ENCODE assay signal across 17 mouse cellular contexts in genomic region chr11:58247294-58247693, GRCm38 (mm10). TPM values are rescaled to one million over a fixed set of nuclear protein-coding genes. Genes with fewer than 3 reads are reported as not detected.
DNase-seq lines count a peak whose midpoint lies in the region; ATAC-seq and TF ChIP-seq lines count a peak whose summit lies in the region.
"Had no signal": no experiment of that assay in that cellular context is flagged by ENCODE, and none has a peak within 500 bp of the region (broad histone marks: within the 10 kb centered on the region; RNA-seq: fewer than 3 reads in every experiment).

No protein-coding gene starts in this region.

- ATAC-seq in forebrain, embryonic 14.5 days: no peak
- no peak for ATAC-seq in lung, postnatal 0 days
- ATAC-seq: hindbrain, embryonic 16.5 days had no signal

- DNase-seq in forebrain, embryonic 14.5 days (ENCODE audit: low spot score): peak; percentile 58
- no peak for DNase-seq in forebrain, embryonic 10.5 days (ENCODE audit: extremely low spot score, low spot score)
- DNase-seq in NIH3T3 (ENCODE audit: low read depth): peak; percentile 13
- DNase-seq in gastrocnemius, postnatal 25 days: peak; percentile 50
- DNase-seq in lung, postnatal 0 days (ENCODE audit: low spot score): peak; percentile 26
- no peak for DNase-seq in frontal cortex, postnatal 10 days (ENCODE audit: low spot score in 2 of 2)
- no peak for DNase-seq in spleen, adult 12 weeks (ENCODE audit: low spot score)
- no peak for DNase-seq in layer of hippocampus, postnatal 10 days (ENCODE audit: low spot score in 2 of 2)
- DNase-seq: adrenal gland, postnatal 36 days; cerebellum, adult 11 months; kidney, adult 9 months; liver, embryonic 13.5 days; spleen, adult 18-20 months had no signal

- H3K4me3 ChIP-seq in forebrain, embryonic 14.5 days (ENCODE audit: low read depth, low read length): no peak overlapping the region
- H3K4me3 ChIP-seq in forebrain, embryonic 10.5 days: no peak overlapping the region
- H3K4me3 ChIP-seq in lung, postnatal 0 days (ENCODE audit: low read depth, low read length): no peak overlapping the region
- H3K4me3 ChIP-seq: heart, embryonic 13.5 days; liver, embryonic 13.5 days had no signal

- no peak for TF ChIP-seq EP300 in lung, postnatal 0 days (IDR thresholded peaks at IDR 0.05)

- no peak for TF ChIP-seq CTCF in lung, postnatal 0 days (IDR thresholded peaks at IDR 0.05)

- H3K9ac ChIP-seq in forebrain, embryonic 14.5 days (ENCODE audit: low read length): no peak overlapping the region
- no peak overlapping the region for H3K9ac ChIP-seq in lung, postnatal 0 days (replicated peaks; ENCODE audit: low read depth)
- H3K9ac ChIP-seq: heart, embryonic 13.5 days; liver, embryonic 13.5 days had no signal

- no peaks in the 10 kb centered on the region for H3K27me3 ChIP-seq in forebrain, embryonic 14.5 days (replicated peaks; ENCODE audit: control insufficient read depth, insufficient read depth, low read length)
- H3K27me3 ChIP-seq in forebrain, embryonic 10.5 days (ENCODE audit: poor library complexity, severe bottlenecking): no peaks in the 10 kb centered on the region
- no peaks in the 10 kb centered on the region for H3K27me3 ChIP-seq in lung, postnatal 0 days (replicated peaks; ENCODE audit: insufficient read depth, low read length)
- H3K27me3 ChIP-seq: liver, embryonic 13.5 days had no signal

- H3K36me3 ChIP-seq in forebrain, embryonic 14.5 days (ENCODE audit: control insufficient read depth, insufficient read depth, low read length): no peaks in the 10 kb centered on the region
- no peaks in the 10 kb centered on the region for H3K36me3 ChIP-seq in forebrain, embryonic 10.5 days (replicated peaks)
- H3K36me3 ChIP-seq in lung, postnatal 0 days (ENCODE audit: insufficient read depth, low read length): no peaks in the 10 kb centered on the region
- H3K36me3 ChIP-seq: heart, embryonic 13.5 days; liver, embryonic 13.5 days had no signal

- no peak overlapping the region for H3K4me2 ChIP-seq in forebrain, embryonic 14.5 days (ENCODE audit: low read length)
- H3K4me2 ChIP-seq in lung, postnatal 0 days (replicated peaks; ENCODE audit: low read depth, low read length): no peak overlapping the region
- H3K4me2 ChIP-seq: heart, embryonic 13.5 days; liver, embryonic 13.5 days had no signal

- H3K9me3 ChIP-seq in forebrain, embryonic 14.5 days (replicated peaks; ENCODE audit: control insufficient read depth, low read length): no peaks in the 10 kb centered on the region
- H3K9me3 ChIP-seq in forebrain, embryonic 10.5 days: no peaks in the 10 kb centered on the region
- H3K9me3 ChIP-seq in lung, postnatal 0 days (ENCODE audit: low read length): 0 out of 2 replicates have a peak, but pooled peaks cover 3% of the 10 kb centered on the region
- H3K9me3 ChIP-seq: heart, embryonic 13.5 days; liver, embryonic 13.5 days had no signal

- no peaks in the 10 kb centered on the region for H3K4me1 ChIP-seq in forebrain, embryonic 14.5 days (ENCODE audit: control insufficient read depth, insufficient read depth, low read length)
- H3K4me1 ChIP-seq in forebrain, embryonic 10.5 days: peaks cover 6% of the 10 kb centered on the region; the same call in 1 of the 2 replicates
- H3K4me1 ChIP-seq in lung, postnatal 0 days (ENCODE audit: insufficient read depth, low read depth, low read length): no peaks in the 10 kb centered on the region
- H3K4me1 ChIP-seq: heart, embryonic 13.5 days; liver, embryonic 13.5 days had no signal

- no peak overlapping the region for H3K27ac ChIP-seq in forebrain, embryonic 14.5 days (ENCODE audit: low read depth, low read length)
- H3K27ac ChIP-seq in forebrain, embryonic 10.5 days: no peak overlapping the region
- no peak overlapping the region for H3K27ac ChIP-seq in lung, postnatal 0 days (ENCODE audit: low read length)
- H3K27ac ChIP-seq: heart, embryonic 13.5 days; liver, embryonic 13.5 days had no signal

- WGBS in forebrain, embryonic 14.5 days: 35% methylated on average over 4 of the region's 4 CpGs
- WGBS in forebrain, embryonic 10.5 days: 60% methylated on average over 4 of the region's 4 CpGs
- 34% methylated on average over 4 of the region's 4 CpGs for WGBS in lung, postnatal 0 days

RNA-seq across cellular contexts. Expression of gene 4930438A08Rik, which starts 27.3 kb away (rescaled TPM):
- not detected in 2 replicates for polyA plus RNA-seq in forebrain, embryonic 14.5 days (2014; fragmentation: Nextera tagmentation; extraction: Ambion mirVana)
- not detected in 2 replicates for polyA plus RNA-seq in forebrain, embryonic 10.5 days (2016; fragmentation: Nextera tagmentation; extraction: Ambion mirVana)
- total RNA-seq in gastrocnemius, postnatal 25 days (2021): not detected
- 0.16 and 0.17 TPM in 2 replicates for polyA plus RNA-seq in lung, postnatal 0 days (2015; fragmentation: Nextera tagmentation; extraction: Ambion mirVana)
- not detected for total RNA-seq in layer of hippocampus, postnatal 10 days (2021)
- total RNA-seq: adrenal gland, postnatal 36 days; layer of hippocampus, adult 8-10 months; left cerebral cortex, postnatal 25 days had no signal
- polyA plus RNA-seq: heart, embryonic 13.5 days had no signal

RNA-seq across cellular contexts. Expression of gene Irgm2, which starts 47.9 kb away (rescaled TPM):
- polyA plus RNA-seq in forebrain, embryonic 14.5 days (2014; fragmentation: Nextera tagmentation; extraction: Ambion mirVana): 0.57 and 0.63 TPM in 2 replicates
- 0.20 and 0.26 TPM in 2 replicates for polyA plus RNA-seq in forebrain, embryonic 10.5 days (2016; fragmentation: Nextera tagmentation; extraction: Ambion mirVana)
- total RNA-seq in gastrocnemius, postnatal 25 days (2021): 1 to 10 TPM; 6.1 to 9.1 TPM
- 6.9 TPM in 2 replicates for polyA plus RNA-seq in lung, postnatal 0 days (2015; fragmentation: Nextera tagmentation; extraction: Ambion mirVana)
- total RNA-seq in layer of hippocampus, postnatal 10 days (2021): 1 to 10 TPM; 1.2 to 1.6 TPM

RNA-seq across cellular contexts. Expression of gene Igtp, which starts 47.9 kb away (rescaled TPM):
- polyA plus RNA-seq in forebrain, embryonic 14.5 days (2014; fragmentation: Nextera tagmentation; extraction: Ambion mirVana): 1.4 and 1.6 TPM in 2 replicates
- polyA plus RNA-seq in forebrain, embryonic 10.5 days (2016; fragmentation: Nextera tagmentation; extraction: Ambion mirVana): 1.2 and 1.7 TPM in 2 replicates
- total RNA-seq in gastrocnemius, postnatal 25 days (2021): 1 to 10 TPM; 3.6 to 4.3 TPM
- 9.2 and 9.7 TPM in 2 replicates for polyA plus RNA-seq in lung, postnatal 0 days (2015; fragmentation: Nextera tagmentation; extraction: Ambion mirVana)
- total RNA-seq in layer of hippocampus, postnatal 10 days (2021): under 1 TPM; 0.85 to 0.94 TPM

RNA-seq across cellular contexts. Expression of gene Zfp692, which starts 59.6 kb away (rescaled TPM):
- polyA plus RNA-seq in forebrain, embryonic 14.5 days (2014; fragmentation: Nextera tagmentation; extraction: Ambion mirVana): 13.1 and 14.2 TPM in 2 replicates
- polyA plus RNA-seq in forebrain, embryonic 10.5 days (2016; fragmentation: Nextera tagmentation; extraction: Ambion mirVana): 27.1 and 30.9 TPM in 2 replicates
- 1 to 10 TPM; 2.7 to 4.3 TPM for total RNA-seq in gastrocnemius, postnatal 25 days (2021)
- polyA plus RNA-seq in lung, postnatal 0 days (2015; fragmentation: Nextera tagmentation; extraction: Ambion mirVana): 5.6 and 7.1 TPM in 2 replicates
- 10 to 100 TPM; 17.7 to 23.5 TPM for total RNA-seq in layer of hippocampus, postnatal 10 days (2021)

Comparison
In these comparisons a context has a peak if more than half of its experiments do, and no peak if none do; other contexts are left out.
1. DNase-seq: peak in forebrain, embryonic 14.5 days (single experiment), NIH3T3 (single experiment), gastrocnemius, postnatal 25 days (single experiment) and lung, postnatal 0 days (single experiment); none in forebrain, embryonic 10.5 days (single experiment), frontal cortex, postnatal 10 days (0 of 2), spleen, adult 12 weeks (single experiment) and layer of hippocampus, postnatal 10 days (0 of 2).